In the genomic region with DNA sequence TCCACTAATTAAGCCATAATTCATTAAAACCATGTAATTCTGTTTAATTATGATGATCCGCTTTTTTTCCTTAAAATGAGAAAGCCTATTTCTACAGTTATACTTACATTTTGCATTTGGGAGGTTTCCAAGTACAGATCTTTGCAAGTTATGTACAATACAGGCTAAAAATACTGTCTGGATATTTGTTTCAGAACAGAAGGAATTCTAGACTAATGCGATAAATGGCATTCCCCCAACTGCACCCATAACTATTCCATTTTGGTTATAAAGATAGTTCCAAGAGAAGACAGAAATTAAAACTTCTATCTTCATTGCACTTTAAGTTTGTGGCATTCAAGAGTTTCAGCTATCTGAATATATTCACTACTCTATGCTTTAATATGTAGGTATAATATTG, we compare ENCODE assay signal across 18 mouse cellular contexts.
"Had no signal": no experiment of that assay in that cellular context is flagged by ENCODE, and none has a peak within 500 bp of the region (broad histone marks: within the 10 kb centered on the region; RNA-seq: fewer than 3 reads in every experiment).

No protein-coding gene starts in this region.

- H3K27me3 ChIP-seq: midbrain, embryonic 12.5 days; neural tube, embryonic 13.5 days; neural tube, embryonic 15.5 days had no signal

- H3K27ac ChIP-seq: midbrain, embryonic 10.5 days; midbrain, embryonic 12.5 days; neural tube, embryonic 13.5 days; neural tube, embryonic 15.5 days had no signal

- H3K4me1 ChIP-seq: midbrain, embryonic 10.5 days; midbrain, embryonic 12.5 days; neural tube, embryonic 13.5 days; neural tube, embryonic 15.5 days had no signal

- H3K36me3 ChIP-seq: midbrain, embryonic 10.5 days; midbrain, embryonic 12.5 days; neural tube, embryonic 13.5 days; neural tube, embryonic 15.5 days had no signal

- H3K9me3 ChIP-seq: midbrain, embryonic 10.5 days; midbrain, embryonic 12.5 days; neural tube, embryonic 13.5 days; neural tube, embryonic 15.5 days had no signal

- ATAC-seq: midbrain, embryonic 16.5 days had no signal

- H3K4me2 ChIP-seq: lung, embryonic 14.5 days; midbrain, embryonic 12.5 days; neural tube, embryonic 13.5 days; neural tube, embryonic 15.5 days had no signal

- H3K4me3 ChIP-seq: midbrain, embryonic 10.5 days; midbrain, embryonic 12.5 days; myocyte; neural tube, embryonic 13.5 days; neural tube, embryonic 15.5 days had no signal

- DNase-seq: lung, adult 18-20 months; lung, embryonic 14.5 days; lung, postnatal 10 days; lung, postnatal 4 days; midbrain, embryonic 14.5 days; retina, postnatal 1 day; right cerebral cortex, postnatal 14 days; right cerebral cortex, postnatal 4 days; spleen, adult 18-20 months; thymus, adult 2 months; thymus, postnatal 25 days; thymus, postnatal 4 days had no signal

- H3K9ac ChIP-seq: lung, embryonic 14.5 days; midbrain, embryonic 12.5 days; neural tube, embryonic 13.5 days; neural tube, embryonic 15.5 days had no signal
